Mouse (Mus musculus): ENCODE results near the gene Mrps11. TPM values are rescaled to one million over a fixed set of nuclear protein-coding genes. Genes with fewer than 3 reads are reported as not detected.

The Mrps11 gene
- polyA plus RNA-seq, 1 experiment from 2014 or later, result 73.1 TPM

GRCm38 (mm10) chr7:78763801-78764200 lies 19.1 kb upstream of the Mrps11 start:
- H3K4me3 ChIP-seq (ENCODE audit: low read length), result no peak overlapping the region
- no peak overlapping the region for H3K4me2 ChIP-seq (ENCODE audit: low read length)
- ATAC-seq, result no peak
- H3K9me3 ChIP-seq (ENCODE audit: control insufficient read depth, low read length), result no peaks in the 10 kb centered on the region
- H3K27ac ChIP-seq (ENCODE audit: low read depth, low read length), result no peak overlapping the region
- H3K4me1 ChIP-seq (ENCODE audit: control insufficient read depth, insufficient read depth, low read depth, low read length), result peaks cover 5% of the 10 kb centered on the region; the same call in 1 of the 2 replicates
- H3K36me3 ChIP-seq (ENCODE audit: control insufficient read depth, insufficient read depth, low read length), result no peaks in the 10 kb centered on the region
- no peak overlapping the region for H3K9ac ChIP-seq (ENCODE audit: low read depth, low read length)
- 81% methylated on average over 3 of the region's 3 CpGs for WGBS
- no peaks in the 10 kb centered on the region for H3K27me3 ChIP-seq (replicated peaks; ENCODE audit: control insufficient read depth, insufficient read depth, low read length)

GRCm38 (mm10) chr7:78765215-78765631 lies 17.7 kb upstream of the Mrps11 start:
- Histone ChIP-seq H3K27ac (ENCODE audit: low read depth, low read length) (no peak overlapping the region), H3K4me2 (ENCODE audit: low read length) (no peak overlapping the region), H3K4me1 (ENCODE audit: control insufficient read depth, insufficient read depth, low read depth, low read length) (peaks cover 5% of the 10 kb centered on the region; the same call in 1 of the 2 replicates), H3K36me3 (ENCODE audit: control insufficient read depth, insufficient read depth, low read length) (no peaks in the 10 kb centered on the region), H3K9ac (ENCODE audit: low read depth, low read length) (no peak overlapping the region), H3K4me3 (ENCODE audit: low read length) (no peak overlapping the region), H3K27me3 (replicated peaks; ENCODE audit: control insufficient read depth, insufficient read depth, low read length) (no peaks in the 10 kb centered on the region), H3K9me3 (ENCODE audit: control insufficient read depth, low read length) (no peaks in the 10 kb centered on the region)
- 69% methylated on average over 5 of the region's 5 CpGs for WGBS
- peak; percentile 68 for ATAC-seq

- no peaks in the 10 kb centered on the region for H3K9me3 ChIP-seq (ENCODE audit: control insufficient read depth, low read length)
- no peaks in the 10 kb centered on the region for H3K27me3 ChIP-seq (replicated peaks; ENCODE audit: control insufficient read depth, insufficient read depth, low read length)
- H3K9ac ChIP-seq (ENCODE audit: low read depth, low read length), result peak overlapping the region; percentile 28; the same call in 1 of the 2 replicates
- WGBS, result 19% methylated on average over 18 of the region's 18 CpGs
- no peak overlapping the region for H3K27ac ChIP-seq (ENCODE audit: low read depth, low read length)
- no peaks in the 10 kb centered on the region for H3K36me3 ChIP-seq (ENCODE audit: control insufficient read depth, insufficient read depth, low read length)
- peak overlapping the region; percentile 47 for H3K4me2 ChIP-seq (ENCODE audit: low read length)
- peak; percentile 86 for ATAC-seq
- no peak overlapping the region for H3K4me3 ChIP-seq (ENCODE audit: low read length)
- peaks cover 5% of the 10 kb centered on the region; the same call in 1 of the 2 replicates for H3K4me1 ChIP-seq (ENCODE audit: control insufficient read depth, insufficient read depth, low read depth, low read length)
These were observed 16.8 kb upstream of the Mrps11 start for GRCm38 (mm10) chr7:78766019-78766683.

DNA sequence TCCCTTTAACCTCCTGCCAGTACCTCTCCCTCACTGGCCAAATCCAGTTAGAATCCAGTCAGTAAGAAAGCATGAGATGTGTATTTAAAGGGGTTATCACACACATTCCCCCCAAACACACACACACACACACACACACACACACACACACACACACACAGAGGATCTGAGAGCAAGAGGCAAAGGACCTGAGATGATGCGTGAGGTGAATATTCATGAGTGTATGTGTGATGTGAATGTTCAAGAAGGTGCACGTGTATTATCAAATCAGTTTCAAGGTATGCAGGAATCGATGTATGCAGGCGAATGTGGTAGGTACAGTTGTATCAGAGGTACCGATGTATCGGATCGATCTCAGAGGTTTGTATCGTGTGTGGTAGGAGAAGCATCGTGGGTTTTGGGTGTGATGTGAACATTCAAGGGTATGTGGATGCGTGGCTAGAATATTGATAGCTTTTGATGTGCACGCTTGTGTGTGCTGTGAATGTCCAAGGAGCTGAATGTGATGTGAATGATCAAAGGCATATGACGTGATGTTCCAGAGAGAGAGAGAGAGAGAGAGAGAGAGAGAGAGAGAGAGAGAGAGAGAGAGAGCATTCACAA lies 14.9 kb upstream of the Mrps11 start:
- ATAC-seq, result peak; percentile 13; the same call in 1 of the 2 replicates

GRCm38 (mm10) chr7:78769075-78769652 lies 13.8 kb upstream of the Mrps11 start:
- H3K4me2 ChIP-seq (ENCODE audit: low read length), result no peak overlapping the region
- no peak for ATAC-seq
- no peak overlapping the region for H3K4me3 ChIP-seq (ENCODE audit: low read length)
- H3K27ac ChIP-seq (ENCODE audit: low read depth, low read length), result no peak overlapping the region
- H3K27me3 ChIP-seq (replicated peaks; ENCODE audit: control insufficient read depth, insufficient read depth, low read length), result no peaks in the 10 kb centered on the region
- H3K4me1 ChIP-seq (ENCODE audit: control insufficient read depth, insufficient read depth, low read depth, low read length), result peaks cover 5% of the 10 kb centered on the region; the same call in 1 of the 2 replicates
- 83% methylated on average over 7 of the region's 7 CpGs for WGBS
- peaks cover 6% of the 10 kb centered on the region; the same call in 1 of the 2 replicates for H3K36me3 ChIP-seq (ENCODE audit: control insufficient read depth, insufficient read depth, low read length)
- H3K9me3 ChIP-seq (ENCODE audit: control insufficient read depth, low read length), result no peaks in the 10 kb centered on the region
- H3K9ac ChIP-seq (ENCODE audit: low read depth, low read length), result no peak overlapping the region

More for the DNA sequence above, 14.9 kb upstream of the Mrps11 start:
- no peak overlapping the region for H3K27ac ChIP-seq (ENCODE audit: low read depth, low read length)
- H3K36me3 ChIP-seq (ENCODE audit: control insufficient read depth, insufficient read depth, low read length), result no peaks in the 10 kb centered on the region
- H3K4me1 ChIP-seq (ENCODE audit: control insufficient read depth, insufficient read depth, low read depth, low read length), result peaks cover 5% of the 10 kb centered on the region; the same call in 1 of the 2 replicates
- no peaks in the 10 kb centered on the region for H3K27me3 ChIP-seq (replicated peaks; ENCODE audit: control insufficient read depth, insufficient read depth, low read length)
- no peak overlapping the region for H3K4me3 ChIP-seq (ENCODE audit: low read length)
- H3K4me2 ChIP-seq (ENCODE audit: low read length), result no peak overlapping the region
- WGBS, result 72% methylated on average over 12 of the region's 12 CpGs
- H3K9me3 ChIP-seq (ENCODE audit: control insufficient read depth, low read length), result no peaks in the 10 kb centered on the region
- H3K9ac ChIP-seq (ENCODE audit: low read depth, low read length), result no peak overlapping the region

DNA sequence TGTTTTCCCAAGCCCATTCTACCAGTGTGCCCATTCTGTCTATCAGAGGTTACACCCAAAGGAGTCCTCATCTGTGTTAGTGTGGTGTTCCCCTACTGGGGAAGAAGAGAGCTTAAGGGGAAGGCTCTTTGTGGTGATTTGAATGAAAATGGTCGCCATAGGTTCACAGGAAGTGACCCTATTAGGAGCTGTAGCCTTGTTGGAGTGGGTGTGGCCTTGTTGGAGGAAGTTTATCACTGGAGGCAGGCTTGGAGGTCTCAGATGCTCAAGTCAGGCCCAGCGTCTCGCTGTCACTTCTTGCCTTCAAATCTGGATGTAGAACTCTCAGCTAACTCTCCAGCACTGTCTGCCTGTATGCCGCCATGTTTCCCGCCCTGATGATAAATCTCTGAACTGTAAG lies 12.0 kb upstream of the Mrps11 start:
- Histone ChIP-seq H3K4me3 (ENCODE audit: low read length) (no peak overlapping the region), H3K4me1 (ENCODE audit: control insufficient read depth, insufficient read depth, low read depth, low read length) (peaks cover 2% of the 10 kb centered on the region; the same call in 1 of the 2 replicates), H3K27me3 (replicated peaks; ENCODE audit: control insufficient read depth, insufficient read depth, low read length) (no peaks in the 10 kb centered on the region), H3K27ac (ENCODE audit: low read depth, low read length) (no peak overlapping the region), H3K36me3 (ENCODE audit: control insufficient read depth, insufficient read depth, low read length) (peaks cover 18% of the 10 kb centered on the region), H3K4me2 (ENCODE audit: low read length) (no peak overlapping the region), H3K9me3 (ENCODE audit: control insufficient read depth, low read length) (no peaks in the 10 kb centered on the region), H3K9ac (ENCODE audit: low read depth, low read length) (no peak overlapping the region)
- 95% methylated on average over 5 of the region's 5 CpGs for WGBS
- ATAC-seq, result no peak

- H3K9me3 ChIP-seq (ENCODE audit: control insufficient read depth, low read length), result no peaks in the 10 kb centered on the region
- no peak for ATAC-seq
- H3K4me2 ChIP-seq (ENCODE audit: low read length), result no peak overlapping the region
- H3K36me3 ChIP-seq (ENCODE audit: control insufficient read depth, insufficient read depth, low read length), result peaks cover 34% of the 10 kb centered on the region
- no peaks in the 10 kb centered on the region for H3K27me3 ChIP-seq (replicated peaks; ENCODE audit: control insufficient read depth, insufficient read depth, low read length)
- H3K9ac ChIP-seq (ENCODE audit: low read depth, low read length), result no peak overlapping the region
- no peak overlapping the region for H3K27ac ChIP-seq (ENCODE audit: low read depth, low read length)
- H3K4me1 ChIP-seq (ENCODE audit: control insufficient read depth, insufficient read depth, low read depth, low read length), result peaks cover 8% of the 10 kb centered on the region
- no peak overlapping the region for H3K4me3 ChIP-seq (ENCODE audit: low read length)
- 97% methylated on average over 5 of the region's 5 CpGs for WGBS
These were observed 4.2 kb upstream of the Mrps11 start for GRCm38 (mm10) chr7:78778741-78779140.

GRCm38 (mm10) chr7:78785906-78786305 lies 3.0 kb downstream of the Mrps11 start:
- Histone ChIP-seq H3K27me3 (replicated peaks; ENCODE audit: control insufficient read depth, insufficient read depth, low read length) (no peaks in the 10 kb centered on the region), H3K27ac (ENCODE audit: low read depth, low read length) (no peak overlapping the region), H3K36me3 (ENCODE audit: control insufficient read depth, insufficient read depth, low read length) (peaks cover 5% of the 10 kb centered on the region; the same call in 1 of the 2 replicates), H3K9me3 (ENCODE audit: control insufficient read depth, low read length) (no peaks in the 10 kb centered on the region), H3K4me3 (ENCODE audit: low read length) (no peak overlapping the region), H3K4me1 (ENCODE audit: control insufficient read depth, insufficient read depth, low read depth, low read length) (peaks cover 14% of the 10 kb centered on the region), H3K4me2 (ENCODE audit: low read length) (no peak overlapping the region), H3K9ac (ENCODE audit: low read depth, low read length) (no peak overlapping the region)
- 49% methylated on average over 5 of the region's 5 CpGs for WGBS
- no peak for ATAC-seq

- WGBS, result 85% methylated on average over 12 of the region's 12 CpGs
- no peaks in the 10 kb centered on the region for H3K27me3 ChIP-seq (replicated peaks; ENCODE audit: control insufficient read depth, insufficient read depth, low read length)
- H3K9ac ChIP-seq (ENCODE audit: low read depth, low read length), result no peak overlapping the region
- no peak overlapping the region for H3K4me2 ChIP-seq (ENCODE audit: low read length)
- no peak overlapping the region for H3K4me3 ChIP-seq (ENCODE audit: low read length)
- H3K36me3 ChIP-seq (ENCODE audit: control insufficient read depth, insufficient read depth, low read length), result peaks cover 5% of the 10 kb centered on the region
- no peaks in the 10 kb centered on the region for H3K9me3 ChIP-seq (ENCODE audit: control insufficient read depth, low read length)
- peaks cover 8% of the 10 kb centered on the region for H3K4me1 ChIP-seq (ENCODE audit: control insufficient read depth, insufficient read depth, low read depth, low read length)
- no peak for ATAC-seq
- H3K27ac ChIP-seq (ENCODE audit: low read depth, low read length), result no peak overlapping the region
These were observed 5.0 kb downstream of the Mrps11 start for GRCm38 (mm10) chr7:78787793-78788380.
